Mouse (Mus musculus): ENCODE measurements around the gene Pcdh7. TPM values are rescaled to one million over a fixed set of nuclear protein-coding genes. Genes with fewer than 3 reads are reported as not detected.
A peak's percentile ranks its signal among the peaks of the same experiment; 100 is the strongest.

Gene Pcdh7
- total and polyA plus RNA-seq, 2 experiments from 2014 or later: 22.4 to 169 TPM

- Histone ChIP-seq H3K36me3 (replicated peaks; ENCODE audit: control insufficient read depth, insufficient read depth, low read length) (no peaks in the 10 kb centered on the region), H3K9ac (replicated peaks; ENCODE audit: low read depth, low read length) (no peak overlapping the region), H3K27me3 (ENCODE audit: control insufficient read depth, insufficient read depth, low read length) (no peaks in the 10 kb centered on the region), H3K4me2 (ENCODE audit: low read depth, low read length) (no peak overlapping the region), H3K9me3 (replicated peaks; ENCODE audit: control insufficient read depth, low read length) (no peaks in the 10 kb centered on the region), H3K4me3 (ENCODE audit: low read depth, low read length) (no peak overlapping the region), H3K4me1 (ENCODE audit: control insufficient read depth, insufficient read depth) (no peaks in the 10 kb centered on the region), H3K27ac (ENCODE audit: low read depth) (no peak overlapping the region)
- WGBS: 84% methylated on average over 4 of the region's 4 CpGs
- TF ChIP-seq CTCF (IDR thresholded peaks at IDR 0.05; ENCODE audit: low read depth) (no peak), EP300 (IDR thresholded peaks at IDR 0.05; ENCODE audit: low read depth) (no peak)
- ATAC-seq (ENCODE audit: insufficient read depth, low read depth) (no peak), DNase-seq (ENCODE audit: low spot score) (no peak)
Measured at GRCm38 (mm10) chr5:57964201-57964600, 246.4 kb downstream of the Pcdh7 start.

- Histone ChIP-seq H3K9ac (replicated peaks; ENCODE audit: low read depth, low read length) (no peak overlapping the region), H3K27ac (ENCODE audit: low read depth) (peak overlapping the region; percentile 60), H3K4me3 (ENCODE audit: low read depth, low read length) (no peak overlapping the region), H3K36me3 (replicated peaks; ENCODE audit: control insufficient read depth, insufficient read depth, low read length) (no peaks in the 10 kb centered on the region), H3K4me2 (ENCODE audit: low read depth, low read length) (no peak overlapping the region), H3K4me1 (ENCODE audit: control insufficient read depth, insufficient read depth) (no peaks in the 10 kb centered on the region), H3K27me3 (ENCODE audit: control insufficient read depth, insufficient read depth, low read length) (no peaks in the 10 kb centered on the region), H3K9me3 (replicated peaks; ENCODE audit: control insufficient read depth, low read length) (no peaks in the 10 kb centered on the region)
- TF ChIP-seq CTCF (IDR thresholded peaks at IDR 0.05; ENCODE audit: low read depth): no peak
- no peak for TF ChIP-seq EP300 (IDR thresholded peaks at IDR 0.05; ENCODE audit: low read depth)
- WGBS: 51% methylated on average over 2 of the region's 2 CpGs
- DNase-seq (ENCODE audit: low spot score) (peak; percentile 32), ATAC-seq (ENCODE audit: insufficient read depth, low read depth) (peak; percentile 72)
Measured at GRCm38 (mm10) chr5:57993584-57993983, 275.8 kb downstream of the Pcdh7 start.

GRCm38 (mm10) chr5:58021331-58021730, 303.6 kb downstream of the Pcdh7 start:
- no peaks in the 10 kb centered on the region for H3K9me3 ChIP-seq (replicated peaks; ENCODE audit: control insufficient read depth, low read length)
- WGBS: 89% methylated on average over 2 of the region's 2 CpGs
- TF ChIP-seq CTCF (IDR thresholded peaks at IDR 0.05; ENCODE audit: low read depth): no peak
- no peak for TF ChIP-seq EP300 (IDR thresholded peaks at IDR 0.05; ENCODE audit: low read depth)
- H3K36me3 ChIP-seq (replicated peaks; ENCODE audit: control insufficient read depth, insufficient read depth, low read length): no peaks in the 10 kb centered on the region
- H3K4me3 ChIP-seq (ENCODE audit: low read depth, low read length): no peak overlapping the region
- ATAC-seq (ENCODE audit: insufficient read depth, low read depth): no peak
- H3K27ac ChIP-seq (ENCODE audit: low read depth): no peak overlapping the region
- no peaks in the 10 kb centered on the region for H3K4me1 ChIP-seq (ENCODE audit: control insufficient read depth, insufficient read depth)
- H3K4me2 ChIP-seq (ENCODE audit: low read depth, low read length): no peak overlapping the region
- no peaks in the 10 kb centered on the region for H3K27me3 ChIP-seq (ENCODE audit: control insufficient read depth, insufficient read depth, low read length)
- no peak overlapping the region for H3K9ac ChIP-seq (replicated peaks; ENCODE audit: low read depth, low read length)
- DNase-seq (ENCODE audit: low spot score): no peak

- ATAC-seq (ENCODE audit: insufficient read depth, low read depth): no peak
- no peak overlapping the region for H3K4me2 ChIP-seq (ENCODE audit: low read depth, low read length)
Measured at GRCm38 (mm10) chr5:58025123-58025522, 307.4 kb downstream of the Pcdh7 start.

GRCm38 (mm10) chr5:58025759-58026158, 308.0 kb downstream of the Pcdh7 start:
- Histone ChIP-seq H3K27me3 (ENCODE audit: control insufficient read depth, insufficient read depth, low read length) (no peaks in the 10 kb centered on the region), H3K4me2 (ENCODE audit: low read depth, low read length) (no peak overlapping the region), H3K27ac (ENCODE audit: low read depth) (no peak overlapping the region), H3K4me3 (ENCODE audit: low read depth, low read length) (no peak overlapping the region), H3K4me1 (ENCODE audit: control insufficient read depth, insufficient read depth) (no peaks in the 10 kb centered on the region), H3K9me3 (replicated peaks; ENCODE audit: control insufficient read depth, low read length) (no peaks in the 10 kb centered on the region), H3K9ac (replicated peaks; ENCODE audit: low read depth, low read length) (no peak overlapping the region), H3K36me3 (replicated peaks; ENCODE audit: control insufficient read depth, insufficient read depth, low read length) (no peaks in the 10 kb centered on the region)
- ATAC-seq (ENCODE audit: insufficient read depth, low read depth) (no peak), DNase-seq (ENCODE audit: low spot score) (no peak)
- 57% methylated on average over 8 of the region's 8 CpGs for WGBS
- TF ChIP-seq EP300 (IDR thresholded peaks at IDR 0.05; ENCODE audit: low read depth) (no peak), CTCF (IDR thresholded peaks at IDR 0.05; ENCODE audit: low read depth) (no peak)

More at GRCm38 (mm10) chr5:58025123-58025522, 307.4 kb downstream of the Pcdh7 start:
- no peaks in the 10 kb centered on the region for H3K4me1 ChIP-seq (ENCODE audit: control insufficient read depth, insufficient read depth)
- DNase-seq (ENCODE audit: low spot score): no peak
- TF ChIP-seq EP300 (IDR thresholded peaks at IDR 0.05; ENCODE audit: low read depth) (no peak), CTCF (IDR thresholded peaks at IDR 0.05; ENCODE audit: low read depth) (no peak)
- no peaks in the 10 kb centered on the region for H3K9me3 ChIP-seq (replicated peaks; ENCODE audit: control insufficient read depth, low read length)
- 79% methylated on average over 7 of the region's 7 CpGs for WGBS
- H3K4me3 ChIP-seq (ENCODE audit: low read depth, low read length): no peak overlapping the region
- no peaks in the 10 kb centered on the region for H3K27me3 ChIP-seq (ENCODE audit: control insufficient read depth, insufficient read depth, low read length)
- no peaks in the 10 kb centered on the region for H3K36me3 ChIP-seq (replicated peaks; ENCODE audit: control insufficient read depth, insufficient read depth, low read length)
- no peak overlapping the region for H3K9ac ChIP-seq (replicated peaks; ENCODE audit: low read depth, low read length)
- no peak overlapping the region for H3K27ac ChIP-seq (ENCODE audit: low read depth)

- Histone ChIP-seq H3K4me2 (ENCODE audit: low read depth, low read length) (no peak overlapping the region), H3K27ac (ENCODE audit: low read depth) (no peak overlapping the region), H3K4me1 (ENCODE audit: control insufficient read depth, insufficient read depth) (0 out of 2 replicates have a peak, but pooled peaks cover 6% of the 10 kb centered on the region), H3K36me3 (replicated peaks; ENCODE audit: control insufficient read depth, insufficient read depth, low read length) (no peaks in the 10 kb centered on the region), H3K27me3 (ENCODE audit: control insufficient read depth, insufficient read depth, low read length) (no peaks in the 10 kb centered on the region), H3K4me3 (ENCODE audit: low read depth, low read length) (no peak overlapping the region), H3K9ac (replicated peaks; ENCODE audit: low read depth, low read length) (no peak overlapping the region), H3K9me3 (replicated peaks; ENCODE audit: control insufficient read depth, low read length) (no peaks in the 10 kb centered on the region)
- DNase-seq (ENCODE audit: low spot score): peak; percentile 33
- ATAC-seq (ENCODE audit: insufficient read depth, low read depth): no peak
- TF ChIP-seq EP300 (IDR thresholded peaks at IDR 0.05; ENCODE audit: low read depth): no peak
- TF ChIP-seq CTCF (IDR thresholded peaks at IDR 0.05; ENCODE audit: low read depth): peak; percentile 18
- WGBS: 57% methylated on average over 3 of the region's 3 CpGs
Measured at GRCm38 (mm10) chr5:58039875-58040274, 322.1 kb downstream of the Pcdh7 start.

Measured in heart, postnatal 0 days (tissue).